Mouse (Mus musculus) embryonic facial prominence, embryonic 13.5 days (tissue): Measurements from ENCODE around the gene Gm11084. TPM values are rescaled to one million over a fixed set of nuclear protein-coding genes. Genes with fewer than 3 reads are reported as not detected.
A peak's percentile ranks its signal among the peaks of the same experiment; 100 is the strongest.

Experiments used
- ATAC-seq: fragments of 200-750 bp; cut with Nextera tagmentation; 2 replicates; pipeline ENCODE4 v1.8.0; 2017; ENCODE audit warnings: low read depth; ENCODE audit not compliant: insufficient number of reproducible peaks, insufficient read depth, low FRiP score, low TSS enrichment
- H3K27ac ChIP-seq: fragments of 300-500 bp; sonication (generic); 2 replicates; pipeline ENCODE4 v1.5.1; 2015; ENCODE audit warnings: moderate library complexity, mild to moderate bottlenecking, inconsistent platforms
- H3K27me3 ChIP-seq: fragments of 300-500 bp; sonication (generic); 2 replicates; pipeline ENCODE4 v1.6.1; 2015; ENCODE audit warnings: mild to moderate bottlenecking, inconsistent platforms
- H3K36me3 ChIP-seq: fragments of 300-500 bp; sonication (generic); 2 replicates; pipeline ENCODE4 v1.6.1; 2015; ENCODE audit warnings: mild to moderate bottlenecking, inconsistent platforms
- H3K4me1 ChIP-seq: fragments of 300-500 bp; sonication (generic); 2 replicates; pipeline ENCODE4 v1.6.1; 2015; ENCODE audit warnings: inconsistent platforms
- H3K4me2 ChIP-seq: fragments of 300-500 bp; sonication (generic); 2 replicates; pipeline ENCODE4 v1.6.1; 2015; ENCODE audit warnings: moderate library complexity, mild to moderate bottlenecking, inconsistent platforms
- H3K4me3 ChIP-seq: fragments of 300-500 bp; sonication (generic); 2 replicates; pipeline ENCODE4 v1.5.1; 2015; ENCODE audit warnings: mild to moderate bottlenecking, inconsistent platforms
- H3K9ac ChIP-seq: fragments of 300-500 bp; sonication (generic); 2 replicates; pipeline ENCODE4 v1.6.1; 2015; ENCODE audit warnings: mild to moderate bottlenecking, inconsistent platforms
- H3K9me3 ChIP-seq: fragments of 300-500 bp; sonication (generic); 2 replicates; pipeline ENCODE4 v1.6.1; 2016; ENCODE audit warnings: inconsistent platforms
- WGBS: fragments of 180-500 bp; shearing (Covaris S2); methylation state at CpG from one replicate; pipeline ENCODE4 v1.1.7; 2015; ENCODE audit warnings: mixed read lengths; 5-methylcytosine and 5-hydroxymethylcytosine counted together
- polyA plus RNA-seq: library from polyadenylated mRNA; unstranded; fragments of >200 nt; fragmentation: Nextera tagmentation; extraction: Ambion mirVana; gene quantifications from 2 replicates; pipeline ENCODE4 v1.2.1, GENCODE M21; 2015

Gene Gm11084
- polyA plus RNA-seq, 1 experiment from 2014 or later = not detected

DNA sequence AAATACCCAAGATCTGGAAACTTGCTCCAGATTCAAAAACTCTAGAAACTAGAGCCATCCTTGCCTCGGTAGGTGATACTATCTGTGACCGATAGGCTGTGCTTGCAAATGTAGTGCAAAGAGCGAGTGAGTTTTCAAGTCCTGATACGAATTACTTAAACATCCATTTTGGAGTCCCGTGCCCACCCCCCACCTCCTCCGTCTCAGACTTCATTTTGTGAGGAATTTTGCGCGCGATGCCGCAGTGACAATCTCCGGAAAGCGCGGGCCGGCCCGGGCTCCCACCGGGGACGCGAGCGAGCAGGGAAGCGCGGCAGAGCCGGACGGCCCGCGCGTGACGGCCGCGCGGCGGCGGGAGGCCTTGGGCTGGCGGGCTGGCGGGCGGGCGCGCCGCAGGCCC is 8.0 kb downstream of the Gm11084 start:
- no peak for ATAC-seq
- 0 out of 2 replicates have a peak, but pooled peaks cover 3% of the 10 kb centered on the region for H3K36me3 ChIP-seq
- no peaks in the 10 kb centered on the region for H3K9me3 ChIP-seq
- WGBS = under 1% methylated on average over 38 of the region's 38 CpGs
- peak overlapping the region; percentile 100 for H3K9ac ChIP-seq
- H3K27me3 ChIP-seq = no peaks in the 10 kb centered on the region
- peak overlapping the region; percentile 100 for H3K27ac ChIP-seq
- H3K4me2 ChIP-seq = peak overlapping the region; percentile 71
- H3K4me1 ChIP-seq = peaks cover 16% of the 10 kb centered on the region
- peak overlapping the region; percentile 97 for H3K4me3 ChIP-seq

DNA sequence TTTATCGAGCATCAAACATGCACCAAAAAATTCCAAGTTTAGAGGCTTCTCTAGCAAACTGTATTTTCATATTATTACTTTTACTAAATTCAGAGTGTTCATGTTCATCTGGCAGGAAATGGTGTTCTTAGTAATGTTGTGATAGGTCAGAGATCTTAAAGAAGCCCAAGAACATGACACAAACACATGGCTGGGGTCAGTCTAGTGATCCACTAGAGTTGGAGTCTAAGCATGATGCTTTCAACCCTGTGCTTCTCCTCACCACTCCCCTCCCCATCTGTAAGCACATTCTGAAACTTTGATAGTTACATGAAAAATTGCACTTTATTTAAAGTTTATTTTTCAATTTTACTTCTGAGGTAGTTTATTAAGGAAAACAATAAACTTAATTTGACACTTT is 9.2 kb downstream of the Gm11084 start:
- peak overlapping the region; percentile 55 for H3K4me2 ChIP-seq
- H3K4me1 ChIP-seq = peaks cover 16% of the 10 kb centered on the region
- WGBS = 58% methylated on average over 1 of the region's 1 CpGs
- no peaks in the 10 kb centered on the region for H3K9me3 ChIP-seq
- H3K36me3 ChIP-seq = 0 out of 2 replicates have a peak, but pooled peaks cover 3% of the 10 kb centered on the region
- 0 out of 2 replicates have a peak overlapping the region, but pooled peaks have one; percentile 61 for H3K9ac ChIP-seq
- ATAC-seq = no peak
- H3K27me3 ChIP-seq = no peaks in the 10 kb centered on the region
- H3K27ac ChIP-seq = no peak overlapping the region
- H3K4me3 ChIP-seq = peak overlapping the region; percentile 37

DNA sequence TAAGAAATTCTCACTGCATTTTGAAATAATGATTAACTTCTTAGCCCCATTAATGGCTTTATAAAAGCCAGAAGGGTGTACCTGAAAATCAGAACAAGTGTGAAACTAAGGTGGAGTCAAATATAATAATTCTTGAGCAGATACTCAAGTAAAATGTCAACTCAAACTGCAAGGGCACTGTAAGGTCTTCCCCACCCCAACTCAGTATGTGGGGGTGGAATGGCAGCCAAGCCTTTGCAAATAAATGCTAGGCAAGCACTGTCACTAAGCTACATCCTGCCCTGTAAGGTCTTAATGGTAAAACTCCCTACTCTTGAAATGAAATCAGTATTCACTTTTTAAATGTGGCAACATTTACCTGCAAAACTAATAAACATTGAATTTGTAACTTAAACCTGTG is 10.5 kb downstream of the Gm11084 start:
- Histone ChIP-seq H3K9ac (no peak overlapping the region), H3K27me3 (no peaks in the 10 kb centered on the region), H3K9me3 (no peaks in the 10 kb centered on the region), H3K27ac (no peak overlapping the region), H3K4me3 (no peak overlapping the region), H3K36me3 (peaks cover 6% of the 10 kb centered on the region), H3K4me1 (peaks cover 16% of the 10 kb centered on the region), H3K4me2 (peak overlapping the region; percentile 36)
- no peak for ATAC-seq

DNA sequence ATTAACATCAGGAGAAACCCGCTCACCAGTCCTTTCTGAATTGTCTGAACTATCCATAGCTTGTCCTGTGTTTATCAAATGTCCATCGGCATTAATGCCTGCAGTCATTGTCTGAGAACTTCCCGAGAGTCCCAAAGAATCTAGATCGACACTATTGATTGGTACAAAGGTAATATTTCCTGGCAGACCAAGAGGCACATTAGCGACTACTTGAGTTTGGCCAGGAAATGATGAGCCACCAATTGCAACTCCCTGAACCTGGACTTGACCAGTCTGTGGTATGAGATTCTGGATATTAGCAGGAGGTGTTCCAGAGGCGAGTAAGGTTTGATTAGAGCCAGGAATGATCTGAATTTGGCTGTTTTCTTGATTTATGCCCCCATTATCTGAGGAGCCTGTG is 15.7 kb downstream of the Gm11084 start:
- no peak overlapping the region for H3K4me2 ChIP-seq
- H3K9ac ChIP-seq = no peak overlapping the region
- H3K27me3 ChIP-seq = no peaks in the 10 kb centered on the region
- no peak overlapping the region for H3K4me3 ChIP-seq
- WGBS = 93% methylated on average over 6 of the region's 6 CpGs
- H3K4me1 ChIP-seq = peaks cover 15% of the 10 kb centered on the region
- no peaks in the 10 kb centered on the region for H3K9me3 ChIP-seq
- H3K27ac ChIP-seq = no peak overlapping the region
- ATAC-seq = no peak
- peaks cover 33% of the 10 kb centered on the region for H3K36me3 ChIP-seq

GRCm38 (mm10) chr2:72970302-72970701 is 16.2 kb downstream of the Gm11084 start:
- H3K4me1 ChIP-seq = peaks cover 14% of the 10 kb centered on the region
- H3K27ac ChIP-seq = no peak overlapping the region
- H3K27me3 ChIP-seq = no peaks in the 10 kb centered on the region
- H3K9me3 ChIP-seq = no peaks in the 10 kb centered on the region
- WGBS = 94% methylated on average over 4 of the region's 4 CpGs
- peaks cover 31% of the 10 kb centered on the region for H3K36me3 ChIP-seq
- H3K4me2 ChIP-seq = no peak overlapping the region
- H3K4me3 ChIP-seq = no peak overlapping the region
- no peak overlapping the region for H3K9ac ChIP-seq
- no peak for ATAC-seq

- H3K4me1 ChIP-seq = peaks cover 10% of the 10 kb centered on the region; the same call in 1 of the 2 replicates
- WGBS = 93% methylated on average over 1 of the region's 1 CpGs
- H3K9me3 ChIP-seq = no peaks in the 10 kb centered on the region
- no peaks in the 10 kb centered on the region for H3K27me3 ChIP-seq
- H3K36me3 ChIP-seq = peaks cover 31% of the 10 kb centered on the region
- no peak overlapping the region for H3K27ac ChIP-seq
- H3K4me2 ChIP-seq = no peak overlapping the region
- H3K4me3 ChIP-seq = no peak overlapping the region
- no peak overlapping the region for H3K9ac ChIP-seq
- ATAC-seq = no peak
Observed at GRCm38 (mm10) chr2:72968536-72968935, 18.0 kb downstream of the Gm11084 start.

DNA sequence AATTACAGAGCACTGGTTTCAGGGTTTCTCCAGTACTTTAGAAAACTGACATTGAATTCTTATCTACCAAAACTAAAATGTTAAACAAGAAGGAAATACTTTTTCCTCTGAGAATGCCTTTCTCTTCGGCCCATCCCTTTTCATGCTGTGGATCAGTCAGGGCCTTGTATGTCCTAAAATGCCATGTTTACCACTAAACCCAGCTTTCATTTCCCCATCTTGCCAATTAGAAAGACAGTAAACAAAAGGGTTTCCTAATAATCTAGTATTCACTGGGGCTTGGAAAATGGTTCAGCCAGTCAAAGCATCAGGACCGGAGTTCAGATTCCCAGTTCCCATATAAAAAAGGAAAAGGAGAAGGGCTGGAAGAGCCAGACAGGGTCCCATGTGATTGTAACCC is 21.1 kb downstream of the Gm11084 start:
- peaks cover 10% of the 10 kb centered on the region; the same call in 1 of the 2 replicates for H3K4me1 ChIP-seq
- no peak overlapping the region for H3K9ac ChIP-seq
- no peak overlapping the region for H3K4me3 ChIP-seq
- peaks cover 38% of the 10 kb centered on the region for H3K36me3 ChIP-seq
- WGBS = 88% methylated on average over 2 of the region's 2 CpGs
- no peaks in the 10 kb centered on the region for H3K9me3 ChIP-seq
- no peaks in the 10 kb centered on the region for H3K27me3 ChIP-seq
- no peak overlapping the region for H3K4me2 ChIP-seq
- no peak for ATAC-seq
- H3K27ac ChIP-seq = no peak overlapping the region

DNA sequence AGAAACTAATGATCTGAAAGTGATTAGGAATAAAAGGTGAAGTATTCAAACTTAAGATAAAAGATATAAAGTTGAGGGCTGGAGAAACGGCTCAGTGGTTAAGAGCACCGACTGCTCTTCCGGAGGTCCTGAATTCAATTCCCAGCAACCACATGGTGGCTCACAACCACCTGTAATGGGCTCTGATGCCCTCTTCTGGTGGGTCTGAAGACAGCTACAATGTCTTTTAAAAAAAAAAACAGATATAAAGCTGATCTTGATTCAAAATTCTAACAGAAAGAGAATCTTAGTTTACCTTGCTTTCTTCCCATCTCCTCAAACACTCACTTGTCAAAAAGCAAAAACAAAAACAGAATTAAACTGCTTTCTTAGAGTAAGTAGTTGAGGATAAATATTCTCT is 30.1 kb downstream of the Gm11084 start:
- Histone ChIP-seq H3K27me3 (no peaks in the 10 kb centered on the region), H3K9me3 (peaks cover 2% of the 10 kb centered on the region; the same call in 1 of the 2 replicates), H3K27ac (no peak overlapping the region), H3K36me3 (peaks cover 59% of the 10 kb centered on the region), H3K4me1 (no peaks in the 10 kb centered on the region), H3K9ac (no peak overlapping the region), H3K4me3 (no peak overlapping the region), H3K4me2 (no peak overlapping the region)
- WGBS = 94% methylated on average over 3 of the region's 3 CpGs
- ATAC-seq = no peak

DNA sequence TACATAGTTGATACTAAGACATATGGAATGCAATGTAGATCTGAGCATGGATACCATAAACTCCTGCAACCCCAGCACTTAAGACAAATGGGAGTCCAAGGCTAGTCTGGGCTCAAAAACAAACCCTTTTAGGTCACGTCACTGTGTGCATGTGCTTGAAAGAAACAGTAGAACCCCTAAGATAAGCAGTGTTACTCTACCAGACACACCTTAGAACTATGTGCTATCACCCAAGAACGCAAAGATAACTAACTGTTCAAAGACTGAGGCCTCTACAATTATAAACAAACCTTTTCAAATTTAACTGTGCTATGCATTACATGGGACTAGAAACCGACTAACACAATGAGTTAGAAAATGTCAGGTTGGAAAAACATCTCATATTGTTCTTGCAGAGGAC is 33.5 kb downstream of the Gm11084 start:
- Histone ChIP-seq H3K36me3 (peaks cover 59% of the 10 kb centered on the region), H3K4me2 (no peak overlapping the region), H3K9me3 (peaks cover 2% of the 10 kb centered on the region; the same call in 1 of the 2 replicates), H3K4me3 (no peak overlapping the region), H3K27me3 (no peaks in the 10 kb centered on the region), H3K9ac (no peak overlapping the region), H3K27ac (no peak overlapping the region), H3K4me1 (no peaks in the 10 kb centered on the region)
- no peak for ATAC-seq
- WGBS = 97% methylated on average over 3 of the region's 3 CpGs

DNA sequence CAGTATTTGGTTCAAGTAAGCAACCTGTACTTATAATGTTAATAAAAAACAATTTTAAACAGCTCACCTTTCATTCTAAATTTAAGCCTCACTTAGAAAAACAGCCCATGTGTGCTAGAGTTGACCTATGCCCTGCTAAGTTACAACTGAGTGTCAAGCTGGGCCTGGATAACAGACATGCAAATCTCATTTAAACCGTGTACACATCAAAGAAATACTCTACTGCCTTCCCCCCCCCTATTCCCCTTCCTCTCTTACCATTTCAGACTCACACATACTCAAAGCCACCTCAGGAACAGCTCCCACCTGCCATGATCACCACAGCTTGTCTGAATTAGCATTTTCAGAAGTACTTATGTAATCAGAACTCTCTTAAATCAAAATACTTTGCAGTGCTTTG is 50.6 kb downstream of the Gm11084 start:
- peaks cover 20% of the 10 kb centered on the region for H3K4me1 ChIP-seq
- ATAC-seq = no peak
- H3K9me3 ChIP-seq = no peaks in the 10 kb centered on the region
- no peak overlapping the region for H3K27ac ChIP-seq
- peaks cover 36% of the 10 kb centered on the region for H3K36me3 ChIP-seq
- H3K4me2 ChIP-seq = no peak overlapping the region
- H3K27me3 ChIP-seq = no peaks in the 10 kb centered on the region
- no peak overlapping the region for H3K9ac ChIP-seq
- H3K4me3 ChIP-seq = no peak overlapping the region
- 17% methylated on average over 1 of the region's 1 CpGs for WGBS

DNA sequence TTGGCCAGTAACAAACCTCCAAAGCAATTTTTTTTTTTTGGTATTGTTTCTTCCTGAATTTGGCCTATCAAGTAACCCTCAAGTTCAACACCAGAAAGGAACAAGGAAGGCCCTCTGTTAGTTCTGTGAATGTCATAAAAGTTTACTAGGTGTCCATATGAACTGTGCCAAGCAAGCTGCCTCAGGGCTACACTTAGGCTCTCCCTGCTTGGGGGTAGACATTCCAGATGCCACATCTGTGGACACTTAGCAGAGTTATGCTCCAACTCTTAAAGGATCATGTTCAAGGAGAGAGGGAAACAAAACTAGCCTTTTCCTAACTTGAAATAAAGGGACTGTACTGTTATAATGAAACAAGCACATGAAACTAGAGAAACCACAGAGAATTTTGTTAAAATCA is 54.3 kb downstream of the Gm11084 start:
- H3K4me3 ChIP-seq = no peak overlapping the region
- no peak for ATAC-seq
- H3K36me3 ChIP-seq = peaks cover 15% of the 10 kb centered on the region; the same call in 1 of the 2 replicates
- H3K9ac ChIP-seq = no peak overlapping the region
- H3K27me3 ChIP-seq = no peaks in the 10 kb centered on the region
- H3K4me2 ChIP-seq = no peak overlapping the region
- no peaks in the 10 kb centered on the region for H3K9me3 ChIP-seq
- H3K4me1 ChIP-seq = peaks cover 20% of the 10 kb centered on the region
- peak overlapping the region; percentile 60; the same call in 1 of the 2 replicates for H3K27ac ChIP-seq

- Histone ChIP-seq H3K4me1 (no peaks in the 10 kb centered on the region), H3K4me3 (no peak overlapping the region), H3K27me3 (no peaks in the 10 kb centered on the region), H3K9ac (no peak overlapping the region), H3K9me3 (no peaks in the 10 kb centered on the region), H3K4me2 (no peak overlapping the region), H3K36me3 (no peaks in the 10 kb centered on the region), H3K27ac (no peak overlapping the region)
- ATAC-seq = no peak
- 83% methylated on average over 10 of the region's 10 CpGs for WGBS
Observed at GRCm38 (mm10) chr2:72924981-72925380, 61.5 kb downstream of the Gm11084 start.
